Mouse (Mus musculus) heart, embryonic 16.5 days (tissue): ENCODE measurements at regions not wholly inside any gene's neighbourhood (a gene's known extent, or its start where the extent isn't known, plus 50 kb on each side); places are given as distances from the start of the nearest gene placed in this dataset.

Source experiments
- ATAC-seq: fragments of 200-750 bp; cut with Nextera tagmentation; replicated peaks from 2 replicates; pipeline ENCODE4 v1.8.0; 2017; ENCODE audit warnings: moderate number of reproducible peaks; ENCODE audit not compliant: insufficient read depth, low FRiP score; ENCODE audit errors: extremely low read depth
- H3K27ac ChIP-seq: fragments of 300-500 bp; sonication (generic); 2 replicates; pipeline ENCODE4 v1.5.1; 2014; ENCODE audit warnings: mild to moderate bottlenecking, low read length, control low read depth, moderate library complexity
- H3K27me3 ChIP-seq: fragments of 300-500 bp; sonication (generic); 2 replicates; pipeline ENCODE4 v1.6.1; 2014; ENCODE audit warnings: low read length, mixed read lengths; ENCODE audit not compliant: control insufficient read depth, insufficient read depth
- H3K36me3 ChIP-seq: fragments of 300-500 bp; sonication (generic); 2 replicates; pipeline ENCODE4 v1.6.1; 2014; ENCODE audit not compliant: control insufficient read depth, insufficient read depth
- H3K4me1 ChIP-seq: fragments of 300-500 bp; sonication (generic); 2 replicates; pipeline ENCODE4 v1.6.1; 2014; ENCODE audit warnings: low read length, mixed read lengths; ENCODE audit not compliant: control insufficient read depth, insufficient read depth
- H3K4me2 ChIP-seq: fragments of 300-500 bp; sonication (generic); 2 replicates; pipeline ENCODE4 v1.6.1; 2014; ENCODE audit warnings: low read depth, mild to moderate bottlenecking, control low read depth, low read length
- H3K4me3 ChIP-seq: fragments of 300-500 bp; sonication (generic); 2 replicates; pipeline ENCODE4 v1.5.1; 2014; ENCODE audit warnings: mild to moderate bottlenecking, control low read depth, low read length
- H3K9ac ChIP-seq: fragments of 300-500 bp; sonication (generic); 2 replicates; pipeline ENCODE4 v1.6.1; 2014; ENCODE audit warnings: low read length, control low read depth
- H3K9me3 ChIP-seq: fragments of 300-500 bp; sonication (generic); replicated peaks from 2 replicates; pipeline ENCODE4 v1.6.1; 2016; ENCODE audit warnings: low read length; ENCODE audit not compliant: control insufficient read depth
- WGBS: fragments of 180-500 bp; shearing (Covaris S2); extraction: QIAGEN DNeasy Blood & Tissue Kit; methylation state at CpG from one replicate; pipeline ENCODE4 v1.1.7; 2014; 5-methylcytosine and 5-hydroxymethylcytosine counted together

DNA sequence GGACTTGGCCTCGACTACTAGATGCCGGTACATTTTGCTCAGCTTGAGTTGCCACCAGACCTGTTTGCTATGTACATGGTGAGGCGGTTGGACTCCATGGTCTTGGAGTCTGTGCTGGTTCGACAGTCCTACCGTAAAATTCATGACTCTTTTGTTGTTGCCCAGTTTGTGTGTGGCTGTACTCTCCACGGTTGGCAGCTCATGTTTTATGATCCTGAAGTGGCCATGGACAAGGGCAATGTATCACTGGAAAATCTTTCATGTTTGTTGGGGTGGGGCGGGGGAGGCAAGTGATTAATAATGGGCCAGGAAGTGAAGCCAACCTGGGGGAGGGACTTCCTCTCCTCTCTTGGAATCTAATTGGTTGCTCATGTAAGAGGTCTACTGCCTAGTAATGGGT is 147.0 kb upstream of the Fbxo11 start:
- H3K4me3 ChIP-seq = no peak overlapping the region
- H3K27ac ChIP-seq = no peak overlapping the region
- no peaks in the 10 kb centered on the region for H3K27me3 ChIP-seq
- H3K4me2 ChIP-seq = no peak overlapping the region
- no peaks in the 10 kb centered on the region for H3K9me3 ChIP-seq
- H3K9ac ChIP-seq = no peak overlapping the region
- no peak for ATAC-seq
- no peaks in the 10 kb centered on the region for H3K4me1 ChIP-seq
- H3K36me3 ChIP-seq = no peaks in the 10 kb centered on the region
- WGBS = 89% methylated on average over 7 of the region's 7 CpGs

DNA sequence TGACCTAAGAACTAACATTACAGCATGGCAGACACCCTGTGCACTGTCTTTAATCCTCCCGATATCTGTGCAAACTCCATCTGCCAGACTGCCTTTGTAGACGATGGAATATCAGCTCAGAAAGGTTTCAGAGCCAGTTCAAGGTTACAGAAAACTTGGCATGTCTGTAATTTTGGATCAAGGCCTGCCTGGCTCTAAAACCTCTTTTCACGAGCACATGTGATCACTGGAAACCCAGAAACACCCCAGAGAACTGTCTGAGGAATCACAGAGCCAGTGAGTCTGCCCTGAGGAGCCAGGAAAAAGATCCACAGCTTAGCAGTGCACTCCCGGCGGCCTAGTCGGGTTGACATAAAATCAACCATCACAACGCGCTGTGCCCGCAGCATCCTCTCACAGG is 149.7 kb upstream of the Fbxo11 start:
- Histone ChIP-seq H3K9ac (no peak overlapping the region), H3K4me1 (no peaks in the 10 kb centered on the region)
- 75% methylated on average over 9 of the region's 9 CpGs for WGBS

GRCm38 (mm10) chr17:88222379-88222955 is 157.4 kb upstream of the Fbxo11 start:
- H3K27ac ChIP-seq = no peak overlapping the region
- no peak for ATAC-seq
- no peaks in the 10 kb centered on the region for H3K27me3 ChIP-seq
- H3K9me3 ChIP-seq = peaks cover 9% of the 10 kb centered on the region
- no peak overlapping the region for H3K9ac ChIP-seq
- H3K4me2 ChIP-seq = no peak overlapping the region
- H3K4me3 ChIP-seq = no peak overlapping the region
- WGBS = 74% methylated on average over 5 of the region's 5 CpGs
- H3K4me1 ChIP-seq = no peaks in the 10 kb centered on the region
- no peaks in the 10 kb centered on the region for H3K36me3 ChIP-seq

More for the DNA sequence above, 149.7 kb upstream of the Fbxo11 start:
- Histone ChIP-seq H3K4me2 (no peak overlapping the region), H3K9me3 (no peaks in the 10 kb centered on the region), H3K4me3 (no peak overlapping the region), H3K36me3 (no peaks in the 10 kb centered on the region), H3K27me3 (no peaks in the 10 kb centered on the region), H3K27ac (no peak overlapping the region)
- no peak for ATAC-seq

DNA sequence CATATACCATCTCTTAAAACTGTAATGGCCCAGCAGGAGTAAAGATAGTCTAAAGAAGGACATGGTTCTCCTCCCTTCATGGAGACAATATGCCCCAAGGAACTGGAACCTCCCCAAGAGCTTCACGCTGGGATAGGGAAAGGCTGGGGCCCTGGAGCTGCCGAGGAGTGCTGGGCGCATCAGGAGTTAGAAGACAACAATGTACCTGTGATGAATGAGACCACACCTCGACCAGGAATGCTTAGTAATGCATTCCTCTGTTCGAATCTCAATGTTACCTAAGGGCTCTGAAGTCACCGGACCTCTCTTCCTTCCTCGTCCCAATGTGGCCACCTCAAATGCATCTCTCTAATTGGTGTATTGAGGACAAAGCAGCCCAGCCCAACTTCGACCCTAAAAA is 175.4 kb upstream of the Fbxo11 start:
- no peak for ATAC-seq
- Histone ChIP-seq H3K27me3 (no peaks in the 10 kb centered on the region), H3K27ac (no peak overlapping the region), H3K9me3 (no peaks in the 10 kb centered on the region), H3K4me1 (no peaks in the 10 kb centered on the region), H3K4me3 (no peak overlapping the region), H3K9ac (no peak overlapping the region), H3K36me3 (no peaks in the 10 kb centered on the region), H3K4me2 (no peak overlapping the region)
- 76% methylated on average over 8 of the region's 8 CpGs for WGBS

- H3K4me3 ChIP-seq = no peak overlapping the region
- no peak overlapping the region for H3K4me2 ChIP-seq
- H3K9me3 ChIP-seq = no peaks in the 10 kb centered on the region
- ATAC-seq = no peak
- H3K27ac ChIP-seq = no peak overlapping the region
- WGBS = 41% methylated on average over 5 of the region's 5 CpGs
- no peak overlapping the region for H3K9ac ChIP-seq
- H3K4me1 ChIP-seq = peaks cover 8% of the 10 kb centered on the region
- H3K27me3 ChIP-seq = no peaks in the 10 kb centered on the region
- H3K36me3 ChIP-seq = no peaks in the 10 kb centered on the region
Observed at GRCm38 (mm10) chr17:88248625-88249024, 183.5 kb upstream of the Fbxo11 start.

- H3K9ac ChIP-seq = peak overlapping the region; percentile 57
- peak overlapping the region; percentile 47 for H3K4me3 ChIP-seq
Observed at GRCm38 (mm10) chr17:88251949-88252521, 186.9 kb upstream of the Fbxo11 start.

DNA sequence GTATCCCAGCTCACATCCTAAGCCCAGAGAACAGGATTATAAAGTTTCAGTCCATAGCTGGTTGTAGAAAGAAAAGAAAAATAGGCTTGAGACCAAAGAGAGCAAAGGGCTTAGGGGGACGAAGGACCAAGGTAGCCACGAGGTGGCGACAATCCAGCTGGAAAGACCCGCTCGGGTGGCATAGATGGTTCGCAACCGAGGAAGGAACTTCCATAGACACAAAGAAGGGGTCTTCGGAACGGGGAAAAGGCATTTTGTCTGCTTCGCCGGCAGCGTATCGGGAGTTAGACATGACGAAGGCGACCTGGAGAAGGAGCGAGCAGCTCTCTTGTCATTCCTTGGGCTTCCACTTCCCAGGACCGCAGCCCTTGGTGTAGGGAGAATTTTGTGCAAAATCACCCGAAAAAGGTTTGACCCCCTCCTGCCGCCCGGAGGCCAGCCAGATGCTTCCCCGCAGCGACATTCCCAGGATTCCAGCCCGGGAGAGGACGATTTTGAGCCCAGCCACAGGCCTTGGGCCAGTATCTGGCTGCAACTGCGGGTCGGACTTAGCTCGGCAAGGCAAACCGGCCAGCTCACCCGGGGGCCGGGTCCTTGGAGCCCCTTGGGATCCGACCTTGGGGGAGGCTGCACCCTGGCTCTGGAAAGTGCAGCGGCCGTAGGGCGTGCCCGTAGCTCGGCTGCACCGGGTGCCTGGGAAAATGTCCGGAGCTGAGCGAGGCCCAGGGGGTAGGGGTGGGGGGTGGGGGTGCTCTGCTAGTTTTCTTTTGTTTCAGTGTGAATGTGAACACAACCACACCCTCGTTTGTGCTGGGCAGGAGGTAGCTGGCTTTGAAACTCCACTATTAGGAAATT is 184.5 kb upstream of the Foxn2 start:
- H3K9ac ChIP-seq = peak overlapping the region; percentile 98
- H3K4me3 ChIP-seq = peak overlapping the region; percentile 85
- no peaks in the 10 kb centered on the region for H3K36me3 ChIP-seq
- ATAC-seq = peak; percentile 56
- no peaks in the 10 kb centered on the region for H3K27me3 ChIP-seq
- H3K27ac ChIP-seq = peak overlapping the region; percentile 93
- peak overlapping the region; percentile 99 for H3K4me2 ChIP-seq
- WGBS = under 1% methylated on average over 40 of the region's 40 CpGs
- H3K4me1 ChIP-seq = peaks cover 12% of the 10 kb centered on the region
- H3K9me3 ChIP-seq = no peaks in the 10 kb centered on the region

More at GRCm38 (mm10) chr17:88251949-88252521, 186.9 kb upstream of the Fbxo11 start:
- no peaks in the 10 kb centered on the region for H3K36me3 ChIP-seq
- H3K4me1 ChIP-seq = peaks cover 8% of the 10 kb centered on the region
- H3K27ac ChIP-seq = peak overlapping the region; percentile 36; the same call in 1 of the 2 replicates
- H3K27me3 ChIP-seq = no peaks in the 10 kb centered on the region
- peak overlapping the region; percentile 72 for H3K4me2 ChIP-seq
- peak; percentile 25; the same call in 1 of the 2 replicates for ATAC-seq
- 8% methylated on average over 17 of the region's 17 CpGs for WGBS
- no peaks in the 10 kb centered on the region for H3K9me3 ChIP-seq

GRCm38 (mm10) chr17:88256599-88257544 is 183.6 kb upstream of the Foxn2 start:
- Histone ChIP-seq H3K9ac (peak overlapping the region; percentile 98), H3K4me1 (peaks cover 7% of the 10 kb centered on the region), H3K4me2 (peak overlapping the region; percentile 99), H3K9me3 (no peaks in the 10 kb centered on the region), H3K4me3 (peak overlapping the region; percentile 85), H3K36me3 (no peaks in the 10 kb centered on the region), H3K27me3 (no peaks in the 10 kb centered on the region), H3K27ac (peak overlapping the region; percentile 93)
- peak; percentile 76 for ATAC-seq
- 2% methylated on average over 18 of the region's 18 CpGs for WGBS
